Mouse (Mus musculus) bone marrow macrophage, adult 2 months (primary cell): ENCODE data around the gene Tdrd7.

Source experiments
- CTCF ChIP-seq: IDR thresholded peaks from 2 replicates; pipeline ENCODE4 v1.5.1; 2012; ENCODE audit warnings: low read depth, mild to moderate bottlenecking, low read length, moderate library complexity
- POLR2A ChIP-seq: IDR thresholded peaks from 2 replicates; pipeline ENCODE4 v1.6.1; 2012; ENCODE audit warnings: mild to moderate bottlenecking, low read depth, low read length, borderline replicate concordance

- no peak for TF ChIP-seq CTCF
- no peak for TF ChIP-seq POLR2A
Measured at GRCm38 (mm10) chr4:46041761-46042504, 76.8 kb downstream of the Tdrd7 start.
